Mouse (Mus musculus): ENCODE measurements around the gene Tmem135.

GRCm38 (mm10) chr7:89421294-89421693, 17.3 kb upstream of the Tmem135 start:
- TF ChIP-seq POLR2A (IDR thresholded peaks at IDR 0.05; ENCODE audit: extremely low read depth, insufficient read depth, low read length) (no peak), CTCF (IDR thresholded peaks at IDR 0.05; ENCODE audit: extremely low read depth, insufficient read depth, low read length) (no peak)
